Mouse (Mus musculus) liver, embryonic 12.5 days (tissue): ENCODE measurements around the gene Cbx2. TPM values are rescaled to one million over a fixed set of nuclear protein-coding genes. Genes with fewer than 3 reads are reported as not detected.

Experiments used
- ATAC-seq: fragments of 200-750 bp; cut with Nextera tagmentation; 2 replicates; pipeline ENCODE4 v1.8.0; 2017; ENCODE audit warnings: moderate number of reproducible peaks, mild to moderate bottlenecking, moderate library complexity
- H3K27ac ChIP-seq: fragments of 300-500 bp; sonication (generic); 2 replicates; pipeline ENCODE4 v1.5.1; 2016; ENCODE audit warnings: mild to moderate bottlenecking
- H3K27me3 ChIP-seq: fragments of 300-500 bp; sonication (generic); replicated peaks from 2 replicates; pipeline ENCODE4 v1.6.1; 2016; ENCODE audit warnings: mild to moderate bottlenecking, moderate library complexity
- H3K36me3 ChIP-seq: fragments of 300-500 bp; sonication (generic); 2 replicates; pipeline ENCODE4 v1.6.1; 2016; ENCODE audit warnings: mild to moderate bottlenecking, moderate library complexity
- H3K4me1 ChIP-seq: fragments of 300-500 bp; sonication (generic); 2 replicates; pipeline ENCODE4 v1.6.1; 2016
- H3K4me2 ChIP-seq: fragments of 300-500 bp; sonication (generic); 2 replicates; pipeline ENCODE4 v1.6.1; 2016; ENCODE audit warnings: mild to moderate bottlenecking, moderate library complexity
- H3K4me3 ChIP-seq: fragments of 300-500 bp; sonication (generic); 2 replicates; pipeline ENCODE4 v1.5.1; 2016; ENCODE audit warnings: mild to moderate bottlenecking, moderate library complexity
- H3K9ac ChIP-seq: fragments of 300-500 bp; sonication (generic); 2 replicates; pipeline ENCODE4 v1.6.1; 2016; ENCODE audit warnings: mild to moderate bottlenecking, moderate library complexity
- H3K9me3 ChIP-seq: fragments of 300-500 bp; sonication (generic); replicated peaks from 2 replicates; pipeline ENCODE4 v1.6.1; 2016; ENCODE audit warnings: mild to moderate bottlenecking, moderate library complexity
- WGBS: fragments of 180-500 bp; shearing (Covaris S2); methylation state at CpG from one replicate; pipeline ENCODE4 v1.1.7; 2016; ENCODE audit not compliant: insufficient replicate concordance; 5-methylcytosine and 5-hydroxymethylcytosine counted together
- polyA plus RNA-seq: library from polyadenylated mRNA; unstranded; fragments of >200 nt; fragmentation: Nextera tagmentation; extraction: Ambion mirVana; gene quantifications from 2 replicates; pipeline ENCODE4 v1.2.1, GENCODE M21; 2016

Cbx2 gene
- polyA plus RNA-seq, 1 experiment from 2014 or later, result 8.6 TPM

DNA sequence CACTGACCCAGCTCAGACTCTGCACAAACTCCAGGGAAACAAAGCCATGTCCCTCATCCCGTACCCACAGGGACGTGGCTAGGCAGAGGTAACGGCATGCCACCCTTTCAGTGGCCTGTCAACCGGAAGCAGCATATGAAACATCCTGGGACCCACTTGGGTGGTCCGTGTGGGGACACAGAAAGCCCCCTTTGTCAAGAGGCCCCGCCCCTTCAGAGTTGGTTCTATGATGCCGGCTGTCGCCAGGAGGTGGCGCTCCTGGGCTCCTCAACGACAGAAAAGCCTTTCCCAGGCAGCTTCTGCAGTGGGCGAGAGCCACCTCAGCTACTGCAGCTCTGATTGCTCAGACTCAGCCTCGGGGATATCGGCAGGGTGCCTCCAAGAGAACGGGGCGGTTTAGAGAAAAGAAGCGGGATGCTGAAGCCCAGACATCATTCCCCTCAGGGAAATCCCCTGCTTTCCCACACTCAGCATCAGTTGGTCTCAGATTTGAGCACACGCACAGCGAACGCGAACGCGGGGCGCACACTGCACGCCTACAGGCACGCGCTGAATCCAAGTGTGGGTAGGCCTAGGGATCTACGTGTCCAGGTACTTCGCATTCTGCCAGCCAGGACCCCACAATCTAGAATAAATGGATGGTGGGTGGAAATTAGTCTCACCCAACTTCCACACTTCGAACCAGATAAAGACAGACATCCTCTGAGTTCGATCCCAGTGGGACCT lies 24.1 kb upstream of the Cbx2 start:
- H3K4me2 ChIP-seq, result no peak overlapping the region; the same call in 1 of the 2 replicates
- H3K27ac ChIP-seq, result no peak overlapping the region

GRCm38 (mm10) chr11:118999361-118999804 lies 23.4 kb upstream of the Cbx2 start:
- Histone ChIP-seq H3K4me2 (no peak overlapping the region), H3K27me3 (peaks cover 83% of the 10 kb centered on the region), H3K36me3 (no peaks in the 10 kb centered on the region), H3K9ac (no peak overlapping the region), H3K4me3 (no peak overlapping the region), H3K27ac (no peak overlapping the region), H3K4me1 (no peaks in the 10 kb centered on the region), H3K9me3 (no peaks in the 10 kb centered on the region)
- 13% methylated on average over 26 of the region's 26 CpGs for WGBS
- ATAC-seq, result no peak

More for the DNA sequence above, 24.1 kb upstream of the Cbx2 start:
- H3K9me3 ChIP-seq, result no peaks in the 10 kb centered on the region
- no peaks in the 10 kb centered on the region for H3K4me1 ChIP-seq
- H3K27me3 ChIP-seq, result peaks cover 86% of the 10 kb centered on the region
- no peak for ATAC-seq
- 14% methylated on average over 30 of the region's 30 CpGs for WGBS
- no peaks in the 10 kb centered on the region for H3K36me3 ChIP-seq
- H3K9ac ChIP-seq, result no peak overlapping the region
- no peak overlapping the region for H3K4me3 ChIP-seq

GRCm38 (mm10) chr11:119000877-119001276 lies 21.9 kb upstream of the Cbx2 start:
- no peak overlapping the region for H3K27ac ChIP-seq
- peaks cover 78% of the 10 kb centered on the region for H3K27me3 ChIP-seq
- H3K4me2 ChIP-seq, result no peak overlapping the region
- no peaks in the 10 kb centered on the region for H3K9me3 ChIP-seq
- ATAC-seq, result no peak
- no peak overlapping the region for H3K9ac ChIP-seq
- H3K4me1 ChIP-seq, result no peaks in the 10 kb centered on the region
- WGBS, result 45% methylated on average over 2 of the region's 2 CpGs
- H3K4me3 ChIP-seq, result no peak overlapping the region
- H3K36me3 ChIP-seq, result no peaks in the 10 kb centered on the region

- no peaks in the 10 kb centered on the region for H3K4me1 ChIP-seq
- H3K9ac ChIP-seq, result no peak overlapping the region
- WGBS, result 45% methylated on average over 4 of the region's 4 CpGs
- no peak overlapping the region for H3K27ac ChIP-seq
- no peaks in the 10 kb centered on the region for H3K36me3 ChIP-seq
- no peak overlapping the region for H3K4me3 ChIP-seq
- no peaks in the 10 kb centered on the region for H3K9me3 ChIP-seq
- no peak overlapping the region for H3K4me2 ChIP-seq
- no peak for ATAC-seq
- peaks cover 74% of the 10 kb centered on the region for H3K27me3 ChIP-seq
Measured at GRCm38 (mm10) chr11:119001493-119002128, 21.2 kb upstream of the Cbx2 start.

DNA sequence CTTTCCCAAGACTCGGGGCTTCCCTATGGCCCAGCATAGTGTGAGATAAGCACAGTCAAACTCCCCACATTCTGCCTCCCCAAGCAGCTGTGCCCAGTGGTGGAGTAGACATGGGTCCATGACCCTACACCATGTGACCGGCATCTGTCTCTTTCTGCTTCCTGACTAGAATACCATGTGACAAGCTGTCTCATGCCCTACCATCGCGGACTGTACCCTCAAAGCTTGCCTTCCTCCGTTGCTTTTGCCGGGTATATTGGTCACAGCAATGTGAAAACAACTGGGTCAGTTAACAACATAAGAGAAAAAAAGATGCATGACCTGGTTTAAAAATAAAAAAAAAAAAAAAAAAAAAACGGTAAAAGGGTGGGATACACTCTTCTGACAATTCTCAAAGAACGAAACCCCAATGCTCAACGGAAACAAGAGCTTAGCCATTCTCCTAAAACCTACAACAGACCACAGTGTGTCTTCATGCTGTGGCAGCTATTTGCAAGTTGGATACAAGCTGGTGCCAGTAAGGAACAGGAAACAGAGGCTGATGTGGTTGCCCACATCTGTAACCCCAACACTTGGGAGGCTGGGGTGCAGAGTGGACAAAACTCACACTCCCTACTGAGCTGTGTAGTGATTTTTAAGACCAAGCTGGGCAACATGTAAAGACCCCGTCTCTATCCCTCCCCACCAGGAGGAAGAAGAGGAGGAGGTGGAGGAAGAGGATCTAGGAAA lies 17.1 kb upstream of the Cbx2 start:
- H3K4me3 ChIP-seq, result no peak overlapping the region

GRCm38 (mm10) chr11:119006462-119006861 lies 16.3 kb upstream of the Cbx2 start:
- no peak for ATAC-seq
- no peaks in the 10 kb centered on the region for H3K9me3 ChIP-seq
- H3K36me3 ChIP-seq, result no peaks in the 10 kb centered on the region
- H3K4me3 ChIP-seq, result no peak overlapping the region
- no peak overlapping the region for H3K4me2 ChIP-seq
- no peak overlapping the region for H3K27ac ChIP-seq
- H3K27me3 ChIP-seq, result peaks cover 35% of the 10 kb centered on the region
- no peak overlapping the region for H3K9ac ChIP-seq
- 43% methylated on average over 3 of the region's 3 CpGs for WGBS
- 0 out of 2 replicates have a peak, but pooled peaks cover 9% of the 10 kb centered on the region for H3K4me1 ChIP-seq

More for the DNA sequence above, 17.1 kb upstream of the Cbx2 start:
- peaks cover 42% of the 10 kb centered on the region for H3K27me3 ChIP-seq
- no peak overlapping the region for H3K4me2 ChIP-seq
- H3K4me1 ChIP-seq, result 0 out of 2 replicates have a peak, but pooled peaks cover 9% of the 10 kb centered on the region
- no peak overlapping the region for H3K9ac ChIP-seq
- no peak overlapping the region for H3K27ac ChIP-seq
- no peak for ATAC-seq
- H3K9me3 ChIP-seq, result no peaks in the 10 kb centered on the region
- no peaks in the 10 kb centered on the region for H3K36me3 ChIP-seq
- 74% methylated on average over 10 of the region's 10 CpGs for whole genome bisulfite sequencing

- Histone ChIP-seq H3K4me2 (peak overlapping the region; percentile 51), H3K4me1 (0 out of 2 replicates have a peak, but pooled peaks cover 9% of the 10 kb centered on the region), H3K4me3 (peak overlapping the region; percentile 35), H3K36me3 (no peaks in the 10 kb centered on the region), H3K27ac (no peak overlapping the region), H3K9me3 (no peaks in the 10 kb centered on the region), H3K27me3 (peaks cover 22% of the 10 kb centered on the region), H3K9ac (no peak overlapping the region)
- peak; percentile 61 for ATAC-seq
- WGBS, result 27% methylated on average over 21 of the region's 21 CpGs
Measured at GRCm38 (mm10) chr11:119007461-119008456, 15.0 kb upstream of the Cbx2 start.

DNA sequence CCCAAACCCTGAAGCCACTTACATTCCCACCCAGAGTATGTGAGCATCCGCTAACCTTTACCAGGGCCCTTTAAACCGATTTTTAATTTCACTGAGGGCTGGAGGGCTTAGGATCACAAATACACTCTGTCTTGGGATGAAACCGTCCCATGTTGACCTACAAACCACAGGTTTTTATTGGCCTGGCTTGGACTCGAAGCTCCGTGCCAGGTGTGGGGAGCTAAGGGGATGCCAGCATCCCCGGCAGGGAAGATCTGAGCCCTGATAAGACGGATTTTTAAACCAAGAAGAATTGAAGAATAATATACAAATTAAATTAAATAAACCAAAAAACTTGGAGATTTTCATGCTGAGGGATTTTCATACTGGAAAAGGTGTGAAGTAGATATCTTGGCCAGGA lies 8.3 kb upstream of the Cbx2 start:
- Histone ChIP-seq H3K9me3 (no peaks in the 10 kb centered on the region), H3K4me1 (no peaks in the 10 kb centered on the region), H3K27me3 (peaks cover 41% of the 10 kb centered on the region), H3K4me3 (no peak overlapping the region), H3K36me3 (no peaks in the 10 kb centered on the region), H3K27ac (no peak overlapping the region), H3K9ac (no peak overlapping the region), H3K4me2 (no peak overlapping the region)
- ATAC-seq, result no peak
- 63% methylated on average over 7 of the region's 7 CpGs for WGBS

- no peak for ATAC-seq
- no peak overlapping the region for H3K4me3 ChIP-seq
- 73% methylated on average over 7 of the region's 7 CpGs for WGBS
Measured at GRCm38 (mm10) chr11:119017506-119017905, 5.3 kb upstream of the Cbx2 start.

DNA sequence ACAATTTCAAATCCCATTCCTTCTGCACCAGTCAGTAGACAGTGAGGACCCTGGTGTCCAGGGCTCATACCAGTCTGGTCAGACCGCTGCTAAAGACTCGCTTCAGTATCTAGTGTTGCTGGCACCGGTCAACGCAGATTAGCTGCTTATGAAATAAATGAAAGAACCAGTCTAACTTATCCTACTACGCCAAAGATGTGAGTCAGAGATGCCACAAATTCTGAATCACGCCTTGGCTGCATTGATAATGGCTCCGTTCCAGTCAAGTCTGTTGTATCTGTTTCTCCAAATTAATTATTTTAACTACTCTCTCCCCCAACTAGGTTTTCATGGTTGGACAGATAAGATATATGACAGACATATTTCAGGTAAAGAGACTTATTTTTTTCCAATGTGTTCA lies 1.6 kb upstream of the Cbx2 start:
- no peak overlapping the region for H3K4me3 ChIP-seq
- peaks cover 96% of the 10 kb centered on the region for H3K27me3 ChIP-seq

More at GRCm38 (mm10) chr11:119017506-119017905, 5.3 kb upstream of the Cbx2 start:
- Histone ChIP-seq H3K27ac (no peak overlapping the region), H3K27me3 (peaks cover 71% of the 10 kb centered on the region), H3K9me3 (no peaks in the 10 kb centered on the region), H3K36me3 (no peaks in the 10 kb centered on the region), H3K4me2 (no peak overlapping the region), H3K4me1 (no peaks in the 10 kb centered on the region), H3K9ac (no peak overlapping the region)

More for the DNA sequence above, 1.6 kb upstream of the Cbx2 start:
- H3K9ac ChIP-seq, result no peak overlapping the region
- WGBS, result 69% methylated on average over 7 of the region's 7 CpGs
- ATAC-seq, result no peak
- H3K4me1 ChIP-seq, result peaks cover 20% of the 10 kb centered on the region
- no peaks in the 10 kb centered on the region for H3K36me3 ChIP-seq
- no peak overlapping the region for H3K4me2 ChIP-seq
- no peak overlapping the region for H3K27ac ChIP-seq
- no peaks in the 10 kb centered on the region for H3K9me3 ChIP-seq
